Mouse (Mus musculus) MEL (cell line): ENCODE data around the gene Gzf1.

Experiments
- HCFC1 ChIP-seq: IDR thresholded peaks from 2 replicates; pipeline ENCODE4 v1.6.1; 2012; ENCODE audit warnings: low read depth, mild to moderate bottlenecking, inconsistent platforms, low read length, improper control_type of control experiment, moderate library complexity
- MXI1 ChIP-seq: IDR thresholded peaks from 2 replicates; pipeline ENCODE4 v1.6.1; 2011; ENCODE audit warnings: mild to moderate bottlenecking, low read depth, low read length, improper control_type of control experiment

- no peak for TF ChIP-seq HCFC1
- TF ChIP-seq MXI1: no peak
These were observed 10.0 kb downstream of the Gzf1 start for GRCm38 (mm10) chr2:148690781-148691180.
